Mouse (Mus musculus) WW6 (cell line): Measurements from ENCODE around the gene Slc25a27.

Experiments used
- DNase-seq: peaks from one replicate; pipeline ENCODE4 v3.0.0-alpha.2; 2013; ENCODE audit warnings: low read depth, low spot score

The Slc25a27 gene

DNA sequence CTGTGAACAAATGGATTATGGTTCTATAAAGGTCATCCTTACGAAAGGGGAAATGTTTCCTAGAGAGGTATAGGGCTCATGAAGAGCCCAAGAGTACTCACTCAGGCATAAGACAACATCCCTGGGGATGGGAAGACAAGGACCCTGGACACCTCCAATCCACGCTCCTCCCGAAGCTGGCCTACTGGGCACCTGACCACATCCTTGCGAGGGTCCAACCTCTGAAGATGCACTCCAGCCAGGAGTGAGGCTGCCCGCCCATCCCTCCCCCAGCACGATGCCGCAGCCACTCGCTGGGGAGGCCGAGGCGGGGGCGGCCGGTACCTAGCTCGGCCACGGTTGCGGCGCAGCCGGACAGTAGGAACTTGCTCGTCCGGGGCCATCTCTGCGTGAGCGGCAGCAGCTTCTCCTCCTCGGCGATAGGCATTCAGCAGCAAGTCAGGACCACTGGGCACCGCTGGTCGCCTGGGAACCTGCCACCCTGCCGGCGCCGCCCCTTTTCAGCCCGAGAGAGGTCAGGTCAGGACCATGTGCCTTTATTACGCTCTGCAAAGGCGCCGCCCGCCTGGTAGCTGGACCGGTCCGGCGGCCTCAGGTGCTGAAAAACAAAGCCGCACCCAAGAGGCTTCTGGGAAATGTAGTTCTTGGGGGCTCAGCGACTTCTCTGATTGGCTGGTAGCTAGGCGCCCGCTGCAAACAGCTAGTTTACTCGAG is at the start of gene Slc25a27:
TSS of gene Slc25a27 (minus strand) at position 639 of the 714 bp plus-strand sequence.
- DNase-seq = peak; percentile 76

DNA sequence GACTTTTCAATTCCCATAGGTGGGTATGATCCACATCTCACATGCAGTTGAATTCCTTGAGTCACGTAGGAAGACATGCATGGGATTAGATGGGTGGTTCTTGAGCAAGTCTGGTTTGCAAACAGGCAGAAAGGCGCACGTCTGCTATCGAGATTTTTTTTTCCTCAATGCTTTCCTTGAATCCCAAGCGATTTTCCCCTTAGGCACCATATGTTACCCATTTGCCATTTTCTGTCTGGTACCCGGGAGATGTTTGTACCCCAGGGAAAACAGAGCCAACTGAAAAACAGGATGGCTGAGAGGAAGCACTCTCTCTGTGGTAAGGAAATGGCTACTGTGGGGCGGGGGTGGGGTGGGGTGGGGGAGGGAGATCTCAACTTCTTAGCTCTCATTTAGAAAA is 49.6 kb upstream of the Slc25a27 start:
- DNase-seq = no peak

DNA sequence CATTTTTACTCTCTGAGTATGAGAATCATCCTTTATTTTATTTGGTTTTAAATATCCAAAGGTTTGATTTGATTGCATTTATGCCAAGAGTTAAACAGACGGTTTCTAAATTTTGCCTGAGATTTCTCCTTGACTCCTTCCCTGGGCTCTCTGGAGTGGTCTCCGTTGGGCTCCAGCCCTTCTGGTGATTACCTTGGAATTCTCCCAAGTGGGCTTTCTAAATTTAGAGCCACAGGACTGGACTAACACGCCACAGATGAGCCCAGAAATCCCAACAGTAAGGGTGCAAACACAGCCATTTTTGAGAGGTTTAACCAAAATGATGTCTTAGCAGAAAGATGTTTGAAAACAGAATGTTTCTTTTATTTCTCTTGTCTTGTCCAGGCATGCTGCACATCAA is 47.2 kb upstream of the Slc25a27 start:
- no peak for DNase-seq

DNA sequence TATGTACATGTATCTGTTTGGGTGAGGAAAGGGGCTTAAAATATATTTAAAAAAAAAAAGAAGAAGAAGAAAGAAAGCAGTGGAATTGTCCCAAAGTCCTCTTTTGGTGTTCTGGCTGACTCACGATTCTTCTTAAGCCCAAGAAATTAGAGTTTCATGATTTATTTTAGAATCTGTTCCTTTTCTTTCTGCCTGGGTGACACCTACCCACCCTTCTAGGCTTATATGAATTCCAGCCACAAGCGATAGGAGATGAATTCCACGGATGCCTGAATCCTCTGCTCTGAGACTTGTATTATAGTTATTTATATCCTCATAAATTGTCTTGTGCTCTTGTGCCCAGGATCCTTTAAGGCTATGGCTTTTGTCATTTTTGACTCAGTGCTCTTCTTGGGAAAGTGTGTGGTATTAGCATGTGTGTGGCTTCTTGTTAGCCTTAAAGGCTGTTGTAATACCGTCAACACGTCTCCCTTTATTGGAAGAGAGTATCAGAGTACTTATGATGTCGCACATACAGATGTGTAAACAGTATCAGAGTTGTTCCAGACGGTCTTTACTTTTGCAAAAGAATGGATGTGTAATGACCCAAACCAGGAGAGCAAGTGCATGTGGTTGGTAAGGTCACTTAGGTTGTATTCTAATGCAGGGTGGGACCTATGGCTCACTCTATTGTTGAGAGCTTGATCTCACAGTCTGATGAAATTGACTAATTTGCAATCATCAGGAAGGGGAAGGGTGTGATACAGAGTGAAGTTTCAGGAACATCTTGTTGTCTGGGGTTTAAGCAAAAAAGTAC is 44.7 kb upstream of the Slc25a27 start:
- DNase-seq = no peak

DNA sequence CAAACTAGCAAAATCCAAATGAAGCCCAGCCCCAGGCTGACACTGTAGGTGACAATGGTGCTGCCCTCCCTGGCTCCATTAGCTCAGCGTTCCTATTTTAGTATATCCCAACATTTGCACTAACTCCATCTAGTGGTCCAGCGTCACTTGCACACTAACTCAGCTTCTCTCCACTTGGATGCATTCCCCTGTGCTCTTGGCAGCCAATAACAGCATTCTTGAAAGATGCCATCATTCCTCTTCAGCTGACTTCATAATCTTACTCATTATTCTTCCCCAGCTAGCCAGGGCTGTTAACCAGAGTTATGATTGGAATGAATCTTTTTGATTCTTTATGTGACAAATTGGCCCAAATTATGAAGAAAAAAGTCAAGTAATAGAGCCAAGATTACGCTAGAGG is 40.2 kb upstream of the Slc25a27 start:
- DNase-seq = no peak

- no peak for DNase-seq
Observed at GRCm38 (mm10) chr17:43706749-43707148, 39.7 kb upstream of the Slc25a27 start.

GRCm38 (mm10) chr17:43704216-43704930 is 37.4 kb upstream of the Slc25a27 start:
- DNase-seq = no peak

DNA sequence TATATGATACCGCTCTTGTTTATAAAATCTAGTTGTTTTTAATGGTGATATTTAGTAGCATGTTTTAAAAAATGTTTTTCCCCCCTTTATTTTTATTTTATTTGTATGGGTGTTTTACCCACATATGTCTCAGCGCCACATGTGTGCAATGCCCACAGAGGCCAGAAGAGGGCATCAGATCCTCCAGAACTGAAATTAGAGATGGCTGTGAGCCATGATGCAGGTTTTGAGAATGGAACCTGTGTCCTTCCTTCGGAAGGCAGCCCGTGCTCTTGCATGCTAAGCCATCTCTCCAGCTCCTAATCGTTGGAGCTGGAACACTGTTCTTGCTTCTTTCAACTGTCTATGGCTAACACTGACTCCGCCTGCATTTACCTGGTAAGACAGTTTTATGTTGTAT is 34.0 kb upstream of the Slc25a27 start:
- DNase-seq = peak; percentile 24

- peak; percentile 46 for DNase-seq
Observed at GRCm38 (mm10) chr17:43698997-43699649, 32.1 kb upstream of the Slc25a27 start.

- DNase-seq = no peak
Observed at GRCm38 (mm10) chr17:43689591-43689990, 22.6 kb upstream of the Slc25a27 start.

GRCm38 (mm10) chr17:43684638-43685037 is 17.6 kb upstream of the Slc25a27 start:
- DNase-seq = no peak

DNA sequence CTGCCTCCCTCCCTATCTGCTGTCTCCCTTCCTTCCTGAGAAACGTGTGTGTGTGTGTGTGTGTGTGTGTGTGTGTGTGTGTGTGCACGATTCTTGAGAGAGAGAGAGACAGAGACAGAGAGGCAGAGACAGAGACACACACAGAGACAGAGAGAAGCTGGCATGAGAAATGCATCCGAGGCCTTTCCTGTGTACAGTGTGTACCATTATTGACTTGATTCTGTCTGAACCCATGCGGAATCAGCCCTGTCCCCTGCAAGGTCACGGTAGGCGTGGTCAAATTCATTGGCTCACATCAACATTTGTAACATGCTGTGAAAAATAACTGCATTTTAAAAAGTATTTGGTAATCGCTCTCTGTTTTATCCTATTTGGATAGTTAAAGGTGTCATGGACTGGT is 17.1 kb upstream of the Slc25a27 start:
- no peak for DNase-seq

DNA sequence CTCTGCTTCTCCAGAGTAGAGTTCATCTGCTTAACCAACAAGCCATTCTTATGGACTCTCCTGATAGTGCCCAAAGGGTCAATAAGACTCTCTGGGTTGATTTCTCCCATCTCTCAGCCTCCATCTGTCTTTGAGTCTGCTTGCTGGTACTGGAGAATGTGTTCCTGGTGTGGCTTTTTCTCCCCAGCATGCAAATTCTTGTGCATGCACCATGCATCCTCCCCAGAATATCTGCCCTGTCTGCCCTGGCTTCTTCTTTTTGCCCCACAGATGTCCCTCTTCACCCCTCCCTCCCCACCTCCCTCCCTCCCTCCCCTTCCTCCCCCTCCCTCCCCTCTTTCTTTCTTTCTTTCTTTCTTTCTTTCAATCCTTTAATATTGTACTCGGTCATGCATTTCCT is 10.3 kb upstream of the Slc25a27 start:
- no peak for DNase-seq

DNA sequence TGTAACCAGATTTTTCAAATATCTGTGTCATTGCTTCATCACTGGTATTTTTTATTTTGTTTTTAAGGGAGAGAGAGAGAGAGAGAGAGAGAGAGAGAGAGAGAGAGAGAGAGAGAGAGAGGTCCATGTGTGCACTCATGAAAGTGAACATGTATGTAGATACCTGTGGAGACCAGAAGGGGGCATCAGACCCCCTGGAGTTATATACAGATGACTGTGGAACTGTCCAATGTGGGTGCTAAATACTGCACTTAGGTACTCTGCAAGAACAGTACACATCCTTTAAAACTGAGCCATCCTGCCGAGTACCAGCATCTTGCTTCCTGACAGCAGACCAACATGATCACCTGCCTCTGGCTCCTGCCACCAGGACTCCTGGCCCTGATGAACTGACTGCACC is 9.2 kb upstream of the Slc25a27 start:
- DNase-seq = no peak

DNA sequence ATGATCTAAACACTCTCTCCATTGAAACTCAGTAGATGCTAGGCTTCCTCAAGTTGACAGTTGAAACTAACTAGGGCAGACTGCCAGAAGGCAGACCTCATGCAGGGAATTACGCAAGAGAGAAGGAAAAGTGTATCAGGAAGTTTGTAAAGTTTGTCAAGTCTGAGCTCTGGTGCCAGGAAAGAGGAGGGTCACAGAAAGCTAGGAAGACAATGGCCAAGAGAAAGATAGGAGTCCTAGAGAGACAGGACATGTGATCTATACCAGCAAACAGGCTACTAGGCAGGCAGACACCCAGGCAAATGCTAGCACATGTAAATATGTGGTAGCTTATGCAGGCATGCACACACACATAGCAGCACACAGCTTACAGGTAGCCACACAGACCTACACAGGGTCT is 8.2 kb upstream of the Slc25a27 start:
- no peak for DNase-seq

DNA sequence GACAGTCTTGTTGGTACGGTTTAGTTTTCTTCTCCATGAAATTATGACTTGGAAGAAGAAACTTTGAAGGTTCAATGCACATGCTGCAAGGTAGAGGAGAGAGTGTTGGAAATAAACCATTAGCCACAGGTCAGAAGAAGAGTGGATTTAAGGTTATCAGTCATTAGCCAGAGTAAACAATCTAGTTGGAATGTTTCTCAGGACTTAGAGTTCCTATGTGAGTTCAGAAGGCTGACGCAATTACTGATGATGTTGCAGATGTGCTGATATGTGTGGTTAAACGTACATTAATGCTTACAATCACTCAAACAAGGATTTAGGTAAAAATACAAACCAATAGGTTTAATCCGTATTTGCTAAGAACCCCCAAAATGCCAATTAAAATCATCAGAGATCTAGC is 4.9 kb upstream of the Slc25a27 start:
- no peak for DNase-seq

- no peak for DNase-seq
Observed at GRCm38 (mm10) chr17:43669145-43669695, 2.2 kb upstream of the Slc25a27 start.

- DNase-seq = no peak
Observed at GRCm38 (mm10) chr17:43667290-43667843, 353 bp upstream of the Slc25a27 start, which contains the start of gene Cyp39a1. Cyp39a1 (plus strand) TSS chr17:43667425.

- no peak for DNase-seq
Observed at GRCm38 (mm10) chr17:43651314-43652046, 15.5 kb downstream of the Slc25a27 start.

- DNase-seq = no peak
Observed at GRCm38 (mm10) chr17:43649641-43650436, 17.2 kb downstream of the Slc25a27 start.
